Mouse (Mus musculus) spleen, postnatal 4 days (tissue): ENCODE data around the gene Sap25.

ENCODE experiments used
- DNase-seq, 2 experiments: peaks; one replicate each; pipeline ENCODE4 v3.0.0; 2022; ENCODE audit warnings: low spot score in 2 of 2

Gene Sap25

GRCm38 (mm10) chr5:137660064-137660688 lies 19.0 kb downstream of the Sap25 start:
- no peak for DNase-seq

- no peak for DNase-seq
Observed at GRCm38 (mm10) chr5:137663057-137663456, 21.9 kb downstream of the Sap25 start.

- DNase-seq: no peak
Observed at GRCm38 (mm10) chr5:137668971-137669370, 27.8 kb downstream of the Sap25 start.

GRCm38 (mm10) chr5:137670240-137670639 lies 29.1 kb downstream of the Sap25 start:
- DNase-seq: no peak

- DNase-seq: no peak
Observed at GRCm38 (mm10) chr5:137671443-137672240, 30.5 kb downstream of the Sap25 start.

- DNase-seq: no peak
Observed at GRCm38 (mm10) chr5:137672361-137672760, 31.2 kb downstream of the Sap25 start.

GRCm38 (mm10) chr5:137673015-137673414 lies 31.9 kb downstream of the Sap25 start:
- DNase-seq: no peak

GRCm38 (mm10) chr5:137674786-137675185 lies 33.7 kb downstream of the Sap25 start:
- no peak for DNase-seq

- DNase-seq: no peak
Observed at GRCm38 (mm10) chr5:137677859-137678258, 36.7 kb downstream of the Sap25 start.

- no peak for DNase-seq
Observed at GRCm38 (mm10) chr5:137678736-137679135, 37.6 kb downstream of the Sap25 start.

GRCm38 (mm10) chr5:137679726-137680125 lies 38.6 kb downstream of the Sap25 start:
- DNase-seq: no peak

GRCm38 (mm10) chr5:137682526-137682925 lies 41.4 kb downstream of the Sap25 start:
- DNase-seq: no peak

GRCm38 (mm10) chr5:137683388-137684293 lies 42.5 kb downstream of the Sap25 start:
- peak; percentile 29 to 73 for DNase-seq

- DNase-seq: peak; percentile 97 to 99
Observed at GRCm38 (mm10) chr5:137684294-137685123, 43.4 kb downstream of the Sap25 start, which contains the start of gene Agfg2. Gene Agfg2 (minus strand): TSS chr5:137684726.

GRCm38 (mm10) chr5:137685653-137686052 lies 44.5 kb downstream of the Sap25 start:
- peak in 1 of 2 experiments; percentile 29 for DNase-seq

- DNase-seq: peak; percentile 82 to 86
Observed at GRCm38 (mm10) chr5:137686127-137686790, 45.1 kb downstream of the Sap25 start.

- DNase-seq: no peak
Observed at GRCm38 (mm10) chr5:137689974-137690373, 48.8 kb downstream of the Sap25 start.

- no peak for DNase-seq
Observed at GRCm38 (mm10) chr5:137690531-137690930, 49.4 kb downstream of the Sap25 start.

- DNase-seq: no peak
Observed at GRCm38 (mm10) chr5:137691881-137692280, 50.7 kb downstream of the Sap25 start.
